Mouse (Mus musculus) CH12.LX (cell line): ENCODE results near the gene Map6. TPM values are rescaled to one million over a fixed set of nuclear protein-coding genes. Genes with fewer than 3 reads are reported as not detected.

Experiments used
- DNase-seq: peaks from one replicate; pipeline ENCODE4 v3.0.0-alpha.2; 2013; ENCODE audit errors: extremely low read depth
- H3K27ac ChIP-seq: 2 replicates; pipeline ENCODE4 v1.5.1; 2012; ENCODE audit warnings: low read depth, mild to moderate bottlenecking, control low read depth, moderate library complexity; ENCODE audit not compliant: insufficient read depth
- H3K27me3 ChIP-seq: replicated peaks from 2 replicates; pipeline ENCODE3; 2012; ENCODE audit warnings: inconsistent platforms
- H3K36me3 ChIP-seq, 2 experiments: replicated peaks in 1 of 2; 2 replicates each; pipeline versions ENCODE3 to v1.6.1; 2012; ENCODE audit warnings: inconsistent platforms in 1 of 2, low read length in 1 of 2, mild to moderate bottlenecking in 1 of 2, mixed read lengths in 1 of 2, moderate library complexity in 1 of 2; ENCODE audit not compliant: control insufficient read depth in 1 of 2, insufficient read depth in 1 of 2
- H3K4me1 ChIP-seq, 2 experiments: 2 replicates each; pipeline ENCODE4 v1.6.1; 2012; ENCODE audit warnings: inconsistent platforms in 1 of 2, moderate library complexity in 1 of 2; ENCODE audit not compliant: insufficient read depth in 2 of 2, control insufficient read depth in 1 of 2
- H3K4me2 ChIP-seq: 2 replicates; pipeline ENCODE4 v1.6.1; 2012; ENCODE audit warnings: low read depth, mild to moderate bottlenecking, control low read depth; ENCODE audit not compliant: poor library complexity, insufficient read depth, severe bottlenecking
- H3K4me3 ChIP-seq, 3 experiments: fragments of 150-350 bp in 1 of 3; sonication (generic) in 1 of 3; replicated peaks in 1 of 3; 2 replicates each; pipeline versions ENCODE3 to v1.5.1; 2011 to 2012; ENCODE audit warnings: low read depth in 2 of 3, low read length in 2 of 3, mild to moderate bottlenecking in 2 of 3, moderate library complexity in 2 of 3, control low read depth in 1 of 3, improper control_type of control experiment in 1 of 3, inconsistent platforms in 1 of 3, mixed read lengths in 1 of 3; ENCODE audit not compliant: poor library complexity in 1 of 3
- H3K79me2 ChIP-seq: replicated peaks from 2 replicates; pipeline ENCODE4 v1.6.1; 2012; ENCODE audit warnings: mild to moderate bottlenecking, moderate library complexity; ENCODE audit not compliant: control insufficient read depth, poor library complexity, insufficient read depth, severe bottlenecking; ENCODE audit errors: extremely low read depth
- H3K9ac ChIP-seq: 2 replicates; pipeline ENCODE4 v1.6.1; 2012; ENCODE audit warnings: low read depth, mild to moderate bottlenecking, control low read depth, moderate library complexity; ENCODE audit not compliant: insufficient read depth
- H3K9me3 ChIP-seq: replicated peaks from 2 replicates; pipeline ENCODE3; 2012; ENCODE audit warnings: low read length, inconsistent platforms, mixed read lengths
- E2F4 ChIP-seq: IDR thresholded peaks from 2 replicates; pipeline ENCODE4 v1.6.1; 2011; ENCODE audit warnings: low read depth, low read length, improper control_type of control experiment; ENCODE audit not compliant: insufficient replicate concordance
- ELF1 ChIP-seq: IDR thresholded peaks from 2 replicates; pipeline ENCODE4 v1.6.1; 2014; ENCODE audit warnings: low read depth, mild to moderate bottlenecking, inconsistent platforms, low read length, improper control_type of control experiment
- GABPA ChIP-seq: IDR thresholded peaks from 2 replicates; pipeline ENCODE4 v1.6.1; 2012; ENCODE audit warnings: low read depth, low read length, improper control_type of control experiment, inconsistent platforms; ENCODE audit not compliant: insufficient replicate concordance
- KAT2A ChIP-seq: IDR thresholded peaks from 2 replicates; pipeline ENCODE4 v1.6.1; 2012; ENCODE audit warnings: low read length, improper control_type of control experiment, inconsistent platforms; ENCODE audit not compliant: insufficient replicate concordance
- MAZ ChIP-seq: IDR thresholded peaks from 2 replicates; pipeline ENCODE4 v1.6.1; 2012; ENCODE audit warnings: low read depth, mild to moderate bottlenecking, inconsistent platforms, low read length, improper control_type of control experiment, moderate library complexity
- MYC ChIP-seq: IDR thresholded peaks from 2 replicates; pipeline ENCODE4 v1.6.1; 2011; ENCODE audit warnings: low read depth, mild to moderate bottlenecking, improper control_type of control experiment, low read length
- NELFE ChIP-seq: IDR thresholded peaks from 2 replicates; pipeline ENCODE4 v1.6.1; 2011; ENCODE audit warnings: low read depth, low read length, improper control_type of control experiment
- PAX5 ChIP-seq: IDR thresholded peaks from 2 replicates; pipeline ENCODE4 v1.6.1; 2012; ENCODE audit warnings: low read length, inconsistent platforms, mixed read lengths
- RCOR1 ChIP-seq: conservative IDR thresholded peaks from 2 replicates; pipeline ENCODE4 v1.6.1; 2012; ENCODE audit warnings: low read depth, mild to moderate bottlenecking, inconsistent platforms, low read length, improper control_type of control experiment
- TCF12 ChIP-seq: IDR thresholded peaks from 2 replicates; pipeline ENCODE4 v1.6.1; 2014; ENCODE audit warnings: low read depth, mild to moderate bottlenecking, inconsistent platforms, low read length, improper control_type of control experiment
- ZMIZ1 ChIP-seq: IDR thresholded peaks from 2 replicates; pipeline ENCODE4 v1.6.1; 2012; ENCODE audit warnings: low read depth, mild to moderate bottlenecking, inconsistent platforms, low read length, improper control_type of control experiment
- dilution Hi-C: fragments of 300-500 bp; cut with MboI; formaldehyde crosslinking; loops from 2 replicates; pipeline ENCODE4 v1.14.3; 2020; ENCODE audit warnings: low sequenced_read_pairs; ENCODE audit not compliant: extremely low pct_unique_long_range_greater_than_20kb, extremely low pct_ligation_motif_present
- in situ Hi-C: fragments of 300-500 bp; cut with MboI; formaldehyde crosslinking; loops from 3 replicates; pipeline ENCODE4 v1.14.3; 2019; ENCODE audit warnings: low sequenced_read_pairs, low pct_ligation_motif_present, low pct_unique_long_range_greater_than_20kb, mixed read lengths
- polyA plus RNA-seq: library from polyadenylated mRNA; unstranded; fragments of >175 nt; gene quantifications from 2 replicates; pipeline ENCODE4 v1.2.1, GENCODE M21; 2012; ENCODE audit warnings: low read depth; ENCODE audit not compliant: insufficient read length
- total RNA-seq, 2 experiments: library from RNA; depleted of rRNA; stranded (reverse); fragments of 300-350 nt in 1 of 2; fragments of >200 nt in 1 of 2; gene quantifications; 2 replicates each; pipeline ENCODE4 v1.2.3; 2012 to 2014

Map6 gene
- total and polyA plus RNA-seq, 3 experiments = 0.32 to 1.4 (median 1.1) TPM

- H3K36me3 ChIP-seq = no peaks in the 10 kb centered on the region
- H3K4me2 ChIP-seq = no peak overlapping the region
- in situ Hi-C loops = loop anchor here (5.0 kb wide), 1 partner anchor 93 kb away; no protein-coding TSS in a partner anchor
- H3K4me3 ChIP-seq = no peak overlapping the region
- no peak overlapping the region for H3K27ac ChIP-seq
- dilution Hi-C loops = no loop called here
- no peaks in the 10 kb centered on the region for H3K9me3 ChIP-seq
- peaks cover 4 to 8% of the 10 kb centered on the region in 2 experiments; a peak in 2 of 4 replicates for H3K4me1 ChIP-seq
- TF ChIP-seq MAZ = no peak
- TF ChIP-seq PAX5 = no peak
- TF ChIP-seq ZMIZ1 = no peak
- TF ChIP-seq TCF12 = no peak
- no peak for TF ChIP-seq E2F4
- no peak for TF ChIP-seq MYC
- TF ChIP-seq GABPA = no peak
- no peak for TF ChIP-seq ELF1
- no peak for TF ChIP-seq RCOR1
- H3K27me3 ChIP-seq = peaks cover 18% of the 10 kb centered on the region
- no peaks in the 10 kb centered on the region for H3K79me2 ChIP-seq
- H3K9ac ChIP-seq = no peak overlapping the region
- DNase-seq = no peak
These were observed 2.0 kb downstream of the Map6 start for GRCm38 (mm10) chr7:99268951-99269945.

- no peak for DNase-seq
- no peaks in the 10 kb centered on the region for H3K79me2 ChIP-seq
- TF ChIP-seq NELFE (no peak), E2F4 (no peak), KAT2A (no peak), PAX5 (no peak)
- TF ChIP-seq, all 38 proteins: peak for 0
- Histone ChIP-seq H3K9me3 (no peaks in the 10 kb centered on the region), H3K4me3 (no peak overlapping the region), H3K9ac (no peak overlapping the region), H3K27me3 (peaks cover 15% of the 10 kb centered on the region), H3K4me1 (peaks cover 4 to 8% of the 10 kb centered on the region in 2 experiments; a peak in 2 of 4 replicates), H3K4me2 (no peak overlapping the region), H3K27ac (no peak overlapping the region), H3K36me3 (no peaks in the 10 kb centered on the region)
- dilution Hi-C loops = no loop called here
- in situ Hi-C loops = no loop called here
These were observed 4.4 kb downstream of the Map6 start for GRCm38 (mm10) chr7:99271630-99272029.
